In the genomic region with DNA sequence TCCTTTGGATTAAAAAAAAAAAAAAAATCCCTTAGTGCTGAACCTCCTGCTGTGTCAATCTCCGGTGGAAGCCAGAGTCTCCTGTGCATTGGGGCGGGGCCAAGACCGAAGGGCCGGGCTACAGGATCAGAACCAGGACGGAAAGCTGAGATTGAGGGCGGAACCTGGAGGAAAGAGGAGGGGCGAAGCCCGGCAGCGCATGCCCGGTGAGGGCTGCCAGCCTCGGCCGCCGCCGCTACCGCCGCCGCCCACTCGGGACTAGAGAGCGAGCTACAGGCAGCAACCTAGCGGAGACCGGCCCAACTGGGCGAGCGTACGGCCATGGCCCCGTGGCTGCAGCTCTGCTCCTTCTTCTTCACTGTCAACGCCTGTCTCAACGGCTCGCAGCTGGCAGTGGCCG, we compare ENCODE assay signal across 8 mouse cellular contexts. TPM values are rescaled to one million over a fixed set of nuclear protein-coding genes. Genes with fewer than 3 reads are reported as not detected.
DNase-seq lines count a peak whose midpoint lies in the region; ATAC-seq and TF ChIP-seq lines count a peak whose summit lies in the region.

A gene (plus strand): TSS at position 159 of the 400 bp plus-strand sequence.

- H3K9me3 ChIP-seq in E14TG2a.4 (ENCODE audit: low read length): no peaks in the 10 kb centered on the region
- no peaks in the 10 kb centered on the region for H3K9me3 ChIP-seq in lung, embryonic 14.5 days (ENCODE audit: low read depth, low read length)

- H3K4me2 ChIP-seq in lung, embryonic 14.5 days: peak within 1 kb of the TSS; percentile 97

- TF ChIP-seq CTCF in E14TG2a.4 (conservative IDR thresholded peaks at IDR 0.05; ENCODE audit: low read length): no peak
- TF ChIP-seq CTCF in lung, embryonic 14.5 days (IDR thresholded peaks at IDR 0.05; ENCODE audit: low read depth): no peak
- no peak for TF ChIP-seq CTCF in olfactory bulb, adult 2 months (IDR thresholded peaks at IDR 0.05; ENCODE audit: insufficient read depth, low read depth, low read length)

- H3K4me1 ChIP-seq in E14TG2a.4 (replicated peaks; ENCODE audit: low read depth, low read length): peaks cover 54% of the 10 kb centered on the region
- peaks cover 13% of the 10 kb centered on the region for H3K4me1 ChIP-seq in lung, embryonic 14.5 days (ENCODE audit: insufficient read depth)
- peaks cover 13% of the 10 kb centered on the region for H3K4me1 ChIP-seq in olfactory bulb, adult 2 months (ENCODE audit: control insufficient read depth, insufficient read depth, low read length)

- peak; percentile 94 for ATAC-seq in lung, embryonic 14.5 days (ENCODE audit: insufficient read depth)

- TF ChIP-seq POLR2A in olfactory bulb, adult 2 months (IDR thresholded peaks at IDR 0.05; ENCODE audit: insufficient read depth, low read depth, low read length): no peak

- DNase-seq in cerebellum, adult 18-20 months: peak; percentile 72 to 74
- peak; percentile 94 for DNase-seq in forelimb bud, embryonic 11.5 days (ENCODE audit: low read depth, low spot score)
- DNase-seq in heart, postnatal 4 days: peak; percentile 93
- DNase-seq in layer of hippocampus, adult 8-10 months (ENCODE audit: low spot score in 2 of 2): peak; percentile 77 to 79
- DNase-seq in lung, embryonic 14.5 days: peak; percentile 95
- peak; percentile 64 for DNase-seq in thymus, adult 18-20 months

- WGBS in lung, embryonic 14.5 days: under 1% methylated on average over 29 of the region's 29 CpGs
- under 1% methylated on average over 28 of the region's 29 CpGs for WGBS in olfactory bulb, adult 2 months

- peak within 1 kb of the TSS; percentile 60 for H3K27ac ChIP-seq in lung, embryonic 14.5 days (ENCODE audit: low read depth)
- no peak within 1 kb of the TSS for H3K27ac ChIP-seq in olfactory bulb, adult 2 months (ENCODE audit: insufficient read depth, low read depth, low read length)

- H3K27me3 ChIP-seq in E14TG2a.4 (ENCODE audit: insufficient read depth, low read length): no peaks in the 10 kb centered on the region
- peaks cover 5% of the 10 kb centered on the region; the same call in 1 of the 2 replicates for H3K27me3 ChIP-seq in lung, embryonic 14.5 days (ENCODE audit: insufficient read depth, low read length)

- H3K36me3 ChIP-seq in E14TG2a.4 (ENCODE audit: insufficient read depth, low read length): no peaks in the 10 kb centered on the region
- H3K36me3 ChIP-seq in lung, embryonic 14.5 days (ENCODE audit: insufficient read depth): no peaks in the 10 kb centered on the region

- H3K4me3 ChIP-seq in E14TG2a.4 (replicated peaks; ENCODE audit: low read length): peak within 1 kb of the TSS; percentile 100
- peak within 1 kb of the TSS; percentile 82 for H3K4me3 ChIP-seq in lung, embryonic 14.5 days (ENCODE audit: low read depth, low read length)
- peak within 1 kb of the TSS; percentile 88 for H3K4me3 ChIP-seq in olfactory bulb, adult 2 months (ENCODE audit: insufficient read depth, low read depth, low read length)

- H3K9ac ChIP-seq in lung, embryonic 14.5 days: peak within 1 kb of the TSS; percentile 76

RNA-seq across cellular contexts. Expression of the gene that starts here (rescaled TPM):
- 1 to 10 TPM; 4.9 to 5.4 TPM for total RNA-seq in heart, postnatal 4 days (2021)
- total RNA-seq in layer of hippocampus, adult 8-10 months (2022): 1 to 10 TPM; 3.0 to 4.5 (median 3.5) TPM
- 2.7 and 3.9 TPM in 2 replicates for polyA plus RNA-seq in lung, embryonic 14.5 days (2014; fragmentation: Nextera tagmentation; extraction: Ambion mirVana)
- polyA plus RNA-seq in olfactory bulb, adult 2 months (2012; ENCODE audit: insufficient read depth, insufficient read length, low replicate concordance, missing spikeins): not detected in 2 replicates
